ENCODE assay signal across 14 mouse cellular contexts in the genomic region with DNA sequence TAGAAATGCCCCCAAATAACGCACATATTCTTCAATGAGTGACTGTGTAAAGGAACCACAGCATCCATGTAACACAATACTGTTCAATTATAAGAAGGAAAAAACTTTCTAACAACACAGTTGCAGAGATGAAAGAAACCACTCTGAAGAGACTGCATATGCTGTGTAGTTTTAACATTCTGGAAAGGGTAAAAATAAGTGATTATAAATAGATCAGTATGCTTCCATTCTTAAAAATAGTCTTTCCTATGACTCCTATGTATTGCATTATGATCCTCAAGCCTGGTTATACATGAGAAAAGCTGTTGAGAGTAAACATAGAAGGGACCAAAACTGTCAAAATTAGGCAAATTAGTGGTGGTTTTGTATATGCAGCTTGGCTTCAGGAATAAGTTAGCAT.
"Had no signal": no experiment of that assay in that cellular context is flagged by ENCODE, and none has a peak within 500 bp of the region (broad histone marks: within the 10 kb centered on the region; RNA-seq: fewer than 3 reads in every experiment).

No protein-coding gene starts in this region.

- H3K4me1 ChIP-seq: kidney, embryonic 15.5 days; liver, embryonic 13.5 days had no signal

- H3K27me3 ChIP-seq: kidney, embryonic 15.5 days; liver, embryonic 13.5 days had no signal

- H3K4me2 ChIP-seq: kidney, embryonic 15.5 days; liver, embryonic 13.5 days; midbrain, embryonic 11.5 days had no signal

- H3K36me3 ChIP-seq: kidney, embryonic 15.5 days; liver, embryonic 13.5 days had no signal

- H3K27ac ChIP-seq: kidney, embryonic 15.5 days; left cerebral cortex, adult 2 months; liver, embryonic 13.5 days had no signal

- H3K9ac ChIP-seq: kidney, embryonic 15.5 days; liver, embryonic 13.5 days had no signal

- DNase-seq: kidney, postnatal 10 days; kidney, postnatal 36 days; layer of hippocampus, postnatal 36 days; liver, embryonic 13.5 days; lung, adult 2 months; lung, postnatal 14 days; lung, postnatal 4 days; midbrain, embryonic 14.5 days; thymus, adult 2 months; thymus, postnatal 14 days; thymus, postnatal 4 days had no signal

- H3K4me3 ChIP-seq: kidney, embryonic 15.5 days; left cerebral cortex, adult 2 months; liver, embryonic 13.5 days had no signal

- H3K9me3 ChIP-seq: liver, embryonic 13.5 days had no signal
